Mouse (Mus musculus) adrenal gland, adult 8-10 months (tissue): Measurements from ENCODE around the gene Sept11. TPM values are rescaled to one million over a fixed set of nuclear protein-coding genes. Genes with fewer than 3 reads are reported as not detected.

ENCODE experiments used
- DNase-seq: peaks from one replicate; pipeline ENCODE4 v3.0.0; 2022
- total RNA-seq, 4 experiments: library from RNA; stranded (reverse); gene quantifications; 2 replicates each; pipeline ENCODE4 v1.2.4; 2022

Sept11 gene
- total RNA-seq, 4 experiments from 2014 or later = 40.3 to 44.5 (median 42.4) TPM

DNA sequence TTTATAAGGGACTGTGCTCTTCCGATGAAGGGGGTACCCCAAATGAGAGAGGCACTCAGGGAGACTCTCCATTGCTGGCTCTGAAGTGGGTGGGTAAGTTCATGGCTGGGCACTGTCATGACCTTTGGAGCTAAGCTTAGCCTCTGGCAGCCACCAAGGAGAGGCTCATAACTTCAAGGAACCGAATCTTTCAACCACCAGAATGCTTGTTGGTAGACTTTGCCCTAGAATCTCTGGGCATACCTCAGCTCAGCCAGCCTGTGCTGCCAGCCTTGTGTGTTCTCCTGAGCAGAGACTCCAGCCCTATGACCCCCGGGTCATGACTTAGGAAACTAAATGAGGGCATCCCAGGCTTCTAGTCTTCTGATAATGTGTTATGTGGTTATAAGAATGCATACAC lies 35.5 kb downstream of the Sept11 start:
- DNase-seq = no peak

DNA sequence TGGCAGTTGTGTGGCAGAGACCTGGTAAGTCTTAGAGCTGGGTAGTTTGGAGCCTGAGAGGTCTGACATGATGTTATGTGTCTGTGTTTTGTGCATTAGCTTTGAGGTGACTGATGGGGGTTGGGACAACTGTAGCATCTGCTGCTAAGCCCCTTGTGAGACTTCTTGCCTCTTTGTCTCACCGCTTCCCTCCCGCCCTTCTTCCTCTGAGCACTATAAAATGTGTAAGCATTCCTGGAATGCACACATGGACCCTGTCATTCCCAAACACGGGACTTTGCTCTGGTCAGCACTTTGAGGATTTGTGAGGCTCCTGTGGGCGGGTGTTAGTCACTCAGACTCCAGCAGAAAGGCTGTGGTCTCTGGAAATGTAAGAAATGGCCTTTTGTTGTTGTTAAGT lies 36.7 kb downstream of the Sept11 start:
- DNase-seq = no peak

DNA sequence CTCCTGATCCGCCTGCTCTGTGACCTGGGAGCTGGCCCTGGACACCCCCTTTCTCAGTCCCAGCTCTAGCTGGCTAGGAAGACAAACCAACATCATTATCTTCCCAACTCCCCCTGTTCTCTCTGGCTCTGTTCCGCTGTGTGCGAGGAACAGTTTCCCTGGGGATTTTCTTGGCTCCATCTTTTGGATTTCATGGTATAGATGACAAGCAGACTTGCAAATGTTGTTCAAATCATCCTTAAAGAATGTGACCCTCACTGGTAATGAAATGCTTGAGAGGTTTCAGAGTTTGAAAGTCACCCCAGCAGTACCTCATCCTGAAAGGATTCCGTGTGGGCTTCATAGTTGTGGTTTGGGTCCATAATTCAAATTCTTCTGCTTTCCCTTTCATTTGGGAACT lies 38.2 kb downstream of the Sept11 start:
- no peak for DNase-seq

DNA sequence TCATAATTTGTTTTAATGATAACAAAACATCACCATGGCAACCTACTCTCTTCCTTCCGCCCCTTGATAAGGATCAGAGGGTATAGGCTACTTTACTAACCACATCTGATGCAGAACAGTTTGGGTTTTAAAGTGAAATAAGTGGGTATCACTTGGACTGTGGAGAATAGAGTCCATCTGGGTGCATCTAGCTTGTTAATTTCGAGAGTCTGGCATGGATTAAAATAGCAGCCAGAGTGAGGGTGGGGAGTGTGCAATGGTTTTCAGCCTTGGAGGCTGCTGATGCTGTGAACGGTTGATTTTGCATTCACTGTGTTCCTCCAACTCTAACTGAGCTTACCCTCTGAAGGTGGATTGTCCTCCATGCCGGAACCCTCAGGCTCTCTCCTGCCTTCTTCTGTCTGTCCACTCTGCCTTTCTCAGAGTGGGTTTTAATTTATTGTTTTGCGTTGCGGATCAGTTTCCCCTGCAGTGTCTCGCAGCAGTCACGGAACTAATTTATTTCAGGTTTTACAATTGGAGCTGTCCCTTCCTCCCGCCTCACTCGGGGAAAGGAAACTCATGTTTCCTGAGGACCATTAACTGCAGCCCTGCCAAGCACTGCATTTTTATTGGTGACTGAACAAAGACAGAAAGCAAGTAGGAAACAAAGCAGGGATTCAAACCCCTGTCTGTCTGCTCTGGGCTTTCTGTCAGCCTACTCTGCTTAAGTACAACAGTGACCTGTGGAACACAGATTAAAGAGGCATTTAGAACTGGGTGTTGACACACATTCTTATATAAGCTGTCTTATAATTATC lies 40.4 kb downstream of the Sept11 start:
- no peak for DNase-seq

DNA sequence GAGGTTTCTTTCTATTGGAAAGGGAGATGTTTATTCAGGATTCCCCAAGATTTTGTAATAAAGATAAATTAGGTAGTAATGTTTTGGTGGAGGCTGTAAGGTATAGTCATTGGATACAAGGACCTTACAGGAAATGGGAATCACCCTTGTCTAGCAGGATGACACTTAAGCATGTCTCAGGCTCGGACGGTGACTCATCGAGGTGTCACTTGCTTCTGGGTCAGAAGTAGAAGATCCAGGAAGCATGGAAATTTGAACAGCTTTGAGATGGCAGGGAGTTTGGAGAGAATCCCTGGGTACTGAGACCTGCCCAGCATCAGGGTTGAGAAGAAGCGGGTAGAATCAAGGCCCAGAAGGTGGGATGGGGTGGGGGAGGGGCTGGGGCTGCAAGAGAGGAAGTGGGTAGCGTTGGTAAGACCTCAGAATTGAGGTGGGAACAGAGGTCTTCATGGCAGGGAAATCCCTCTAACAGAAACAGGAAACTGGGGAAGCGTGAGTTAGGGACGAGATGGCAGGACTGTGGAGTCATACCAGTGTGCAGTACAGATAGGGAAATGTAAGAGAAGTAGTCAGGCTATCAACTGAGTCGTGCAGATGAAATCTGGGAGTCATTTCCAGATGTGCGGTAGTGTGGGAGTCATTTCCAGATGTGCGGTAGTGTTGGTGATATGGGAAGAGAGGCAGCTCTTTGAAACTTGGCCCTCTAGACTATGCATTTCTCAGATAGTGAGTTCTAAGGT lies 42.3 kb downstream of the Sept11 start:
- DNase-seq = no peak

DNA sequence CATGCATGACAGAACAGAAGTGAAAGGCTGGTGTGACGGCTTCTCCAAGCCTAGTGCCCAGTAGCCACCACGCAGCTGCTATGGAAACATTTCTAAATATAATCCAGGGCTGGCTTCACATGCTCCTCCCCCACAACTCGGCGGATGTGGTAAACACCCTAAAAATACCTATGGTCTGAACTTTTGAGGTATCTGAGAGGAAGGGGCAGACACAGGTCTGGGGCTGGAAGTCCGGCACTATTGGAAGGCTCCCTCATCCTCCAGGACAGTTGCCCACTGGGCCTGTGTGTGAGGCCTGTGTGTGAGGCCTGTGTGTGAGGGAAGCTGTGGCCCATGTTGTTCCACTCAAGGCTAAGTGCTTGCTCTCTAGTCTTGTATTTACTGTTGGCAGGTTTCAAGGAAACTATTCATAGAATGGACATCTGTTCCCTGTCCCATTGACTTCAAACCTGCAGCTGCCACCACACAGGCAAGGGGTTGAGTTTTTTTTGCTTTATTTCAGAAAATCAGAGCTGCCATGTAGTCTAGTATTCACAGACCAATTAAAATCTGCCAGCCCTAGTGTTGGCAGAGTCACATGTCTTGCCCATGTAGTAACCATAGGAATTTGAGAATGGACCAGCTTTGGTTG lies 43.8 kb downstream of the Sept11 start:
- DNase-seq = no peak

DNA sequence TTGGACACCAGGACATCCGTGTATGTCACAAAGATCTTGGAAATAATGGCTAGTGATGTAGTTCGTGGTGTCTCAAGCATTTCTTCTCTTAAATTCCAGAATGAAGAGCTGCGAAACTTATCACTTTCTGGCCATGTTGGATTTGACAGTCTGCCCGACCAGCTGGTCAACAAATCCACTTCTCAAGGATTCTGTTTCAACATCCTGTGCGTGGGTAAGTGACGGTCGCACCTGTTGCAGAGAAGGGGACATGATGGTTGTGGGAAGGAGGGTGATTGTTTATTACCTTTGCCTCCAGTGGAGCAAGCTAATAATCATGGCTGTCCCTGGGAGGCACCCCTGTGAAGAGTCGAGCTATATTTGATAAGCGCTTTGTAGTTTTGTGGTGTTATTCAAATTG lies 46.1 kb downstream of the Sept11 start:
- no peak for DNase-seq

DNA sequence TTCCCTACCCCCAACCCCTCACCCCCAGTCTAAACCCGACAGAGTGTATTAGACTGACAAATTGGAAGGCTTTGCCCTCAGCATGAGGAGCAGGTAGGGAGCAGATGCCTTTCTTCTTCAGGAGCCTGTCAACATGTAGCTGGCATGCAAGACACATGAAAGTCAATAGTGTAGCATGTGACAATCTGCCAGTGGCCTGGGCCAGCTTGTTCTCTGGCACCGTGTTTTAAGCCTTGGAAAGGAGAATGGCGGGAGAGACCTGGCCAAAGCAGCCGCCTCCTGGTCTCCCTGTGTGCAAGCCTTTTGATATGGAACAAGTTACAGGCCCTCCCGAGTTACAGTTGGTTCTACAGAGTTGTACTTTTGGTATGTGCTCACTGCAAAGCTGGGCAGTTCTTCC lies 47.5 kb downstream of the Sept11 start:
- DNase-seq = no peak

DNA sequence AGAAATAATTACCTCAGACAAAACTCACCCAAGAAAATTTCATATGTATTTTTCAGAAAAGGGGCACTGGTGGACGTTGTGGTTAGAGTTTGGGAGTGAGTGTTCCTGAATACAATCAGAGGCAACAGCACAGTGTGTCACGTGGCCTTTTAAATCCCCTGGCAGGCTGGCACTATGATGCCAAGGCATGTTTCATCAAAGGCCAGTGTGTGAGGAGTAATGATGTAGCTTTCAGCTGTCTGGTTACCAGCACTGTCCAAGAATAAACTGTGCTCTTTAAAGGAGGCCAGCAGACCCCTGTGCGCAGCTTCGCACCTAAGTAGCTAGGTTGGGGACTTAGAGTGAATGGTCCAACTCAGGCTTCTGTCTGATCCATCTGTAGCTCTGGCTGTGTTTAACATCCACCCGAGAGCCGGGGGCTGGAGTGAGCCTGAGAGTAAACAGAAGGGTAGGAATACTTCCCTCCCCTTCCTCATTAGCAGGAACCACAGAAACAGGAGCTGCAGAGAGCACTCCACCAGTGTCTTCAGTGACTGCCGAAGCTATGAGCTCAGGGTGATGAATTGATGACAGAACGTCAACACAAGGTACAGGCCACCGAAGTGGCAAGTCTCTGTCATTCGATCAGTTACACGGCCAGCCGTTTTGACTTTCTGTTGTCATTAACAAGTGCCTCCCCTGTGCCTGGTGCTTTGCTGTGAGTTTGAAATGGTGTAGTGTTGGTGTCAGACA lies 50.3 kb downstream of the Sept11 start:
- no peak for DNase-seq

DNA sequence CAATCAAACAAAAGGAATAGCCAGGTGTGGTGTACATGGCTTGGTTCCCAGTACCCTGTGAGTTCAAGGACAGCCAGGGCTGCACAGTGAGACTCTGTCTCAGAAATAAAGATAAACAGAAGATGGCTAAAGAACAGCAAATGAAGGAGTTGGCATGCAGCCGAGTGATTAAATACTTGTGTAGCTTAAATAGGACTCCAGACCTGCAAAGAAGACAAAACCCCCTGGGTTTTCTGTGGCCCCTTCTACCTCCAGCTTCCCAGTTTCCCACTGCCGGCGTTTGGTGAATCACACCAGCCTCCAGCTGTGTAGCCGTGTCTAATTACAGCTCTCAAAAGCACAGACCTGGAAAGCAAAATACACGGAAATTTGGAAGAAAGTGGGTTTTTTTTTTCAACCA lies 51.6 kb downstream of the Sept11 start:
- DNase-seq = no peak

DNA sequence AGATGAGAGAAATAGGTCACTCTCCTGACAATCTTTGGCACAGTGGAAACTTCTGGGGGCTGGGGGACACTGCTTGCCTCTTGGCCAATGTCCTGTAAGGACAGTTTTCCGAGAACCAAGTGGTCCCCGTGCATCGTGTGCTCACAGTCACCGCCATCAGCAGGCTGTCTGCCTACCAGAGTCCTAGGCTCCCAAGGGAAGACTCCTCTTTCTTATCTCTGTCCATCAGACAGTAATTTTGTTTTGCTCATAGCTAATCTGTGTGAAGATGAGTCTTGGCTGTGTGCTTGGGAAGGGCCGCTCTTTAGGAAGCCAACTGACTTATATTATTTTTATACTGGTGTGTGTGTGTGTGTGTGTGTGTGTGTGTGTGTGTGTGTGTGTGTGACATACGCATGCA lies 52.3 kb downstream of the Sept11 start:
- no peak for DNase-seq

DNA sequence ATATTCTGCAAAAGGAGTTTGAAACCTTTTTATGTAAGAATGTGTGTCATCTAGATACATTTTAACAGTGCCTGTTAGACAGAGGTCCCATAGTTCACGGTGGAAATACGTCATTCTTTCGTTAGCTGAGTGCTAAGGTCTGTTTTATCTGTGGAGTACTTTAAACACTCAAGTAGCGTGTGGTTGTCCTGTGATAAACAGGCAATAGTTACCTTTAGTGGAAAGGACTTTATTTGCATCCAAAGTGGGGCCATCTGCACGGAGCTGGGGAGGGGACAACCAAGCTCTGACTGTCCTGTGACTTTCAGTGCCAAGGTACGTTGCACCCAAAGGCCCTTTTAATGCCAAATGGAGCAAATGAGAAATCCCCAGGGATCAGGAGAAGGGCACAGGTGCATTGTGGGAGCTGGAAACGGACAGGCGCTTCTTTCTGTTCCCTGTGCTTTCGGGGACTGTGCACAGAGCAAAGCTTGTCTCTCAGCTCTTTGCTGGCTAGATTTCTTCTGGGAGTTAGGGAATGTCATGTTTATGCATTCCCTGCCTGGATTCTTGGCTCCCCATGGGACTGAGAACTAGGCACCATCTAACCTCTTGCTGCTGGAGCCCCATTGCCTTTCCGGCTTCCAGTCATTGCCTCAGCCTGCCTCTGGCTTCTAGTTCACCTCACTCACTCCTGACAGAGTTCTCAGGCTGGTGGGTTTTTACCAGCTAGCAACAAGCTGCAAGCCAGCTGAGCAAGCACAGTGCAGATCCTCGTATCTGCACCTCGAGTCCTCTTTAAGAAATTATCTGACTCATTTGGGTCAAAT lies 56.9 kb downstream of the Sept11 start:
- DNase-seq = no peak

DNA sequence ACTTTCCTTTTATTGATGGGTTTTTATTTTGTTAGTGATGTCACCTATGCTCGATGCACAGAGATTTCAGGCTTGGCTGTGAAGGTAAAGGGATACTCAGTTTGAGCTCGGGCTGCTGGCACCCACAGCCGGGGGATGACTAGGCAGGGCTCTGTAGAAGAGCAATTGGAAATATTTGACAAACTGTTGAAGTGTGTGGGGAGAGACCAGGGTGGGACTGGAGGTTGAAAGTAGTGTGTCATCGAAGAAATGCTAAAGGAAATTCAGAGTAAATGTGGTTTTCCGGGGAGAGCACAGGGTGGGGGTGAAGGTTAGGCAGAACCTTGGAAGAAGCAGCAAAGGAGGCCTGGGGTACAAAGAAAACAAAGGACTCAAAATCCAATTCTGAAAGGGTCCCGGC lies 58.7 kb downstream of the Sept11 start:
- DNase-seq = no peak

DNA sequence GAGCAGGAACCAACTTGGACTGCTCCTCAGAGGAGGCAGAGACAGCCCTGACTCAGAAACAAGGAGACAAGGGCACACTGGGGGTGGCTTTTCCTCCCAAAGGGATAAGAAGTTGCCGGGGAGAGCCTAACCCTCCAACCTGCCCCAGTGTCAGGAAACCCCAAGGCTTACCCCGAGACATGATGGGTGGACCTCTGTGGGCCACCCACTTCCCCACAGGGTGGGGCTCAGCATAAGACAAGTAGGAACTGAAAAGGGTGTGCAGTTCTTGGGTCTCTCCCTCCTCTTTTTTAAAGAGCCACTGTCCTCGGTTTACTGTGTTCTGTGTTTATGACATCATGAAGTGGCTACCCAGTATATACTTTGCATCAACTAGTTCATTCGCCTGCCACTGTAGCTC lies 59.2 kb downstream of the Sept11 start:
- DNase-seq = no peak

DNA sequence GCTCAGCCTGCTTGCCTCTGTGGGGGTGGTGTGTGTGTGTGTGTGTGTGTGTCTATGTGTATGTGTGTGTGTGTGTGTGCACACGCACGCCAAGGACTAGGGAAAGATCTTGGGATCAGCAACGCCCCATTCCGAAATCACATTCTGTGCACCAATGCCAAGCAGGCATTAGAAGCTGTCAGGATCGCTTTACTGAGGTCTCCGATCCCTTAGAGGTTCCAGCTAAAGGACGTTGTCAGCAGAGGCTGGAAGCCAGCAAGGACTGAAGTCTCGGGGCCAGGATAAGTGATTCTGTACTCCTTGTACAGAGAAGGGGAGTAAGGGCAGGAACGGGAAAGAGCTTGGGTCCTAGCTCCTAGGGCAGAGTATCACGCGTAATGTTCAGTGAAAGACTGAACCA lies 61.2 kb downstream of the Sept11 start:
- no peak for DNase-seq

DNA sequence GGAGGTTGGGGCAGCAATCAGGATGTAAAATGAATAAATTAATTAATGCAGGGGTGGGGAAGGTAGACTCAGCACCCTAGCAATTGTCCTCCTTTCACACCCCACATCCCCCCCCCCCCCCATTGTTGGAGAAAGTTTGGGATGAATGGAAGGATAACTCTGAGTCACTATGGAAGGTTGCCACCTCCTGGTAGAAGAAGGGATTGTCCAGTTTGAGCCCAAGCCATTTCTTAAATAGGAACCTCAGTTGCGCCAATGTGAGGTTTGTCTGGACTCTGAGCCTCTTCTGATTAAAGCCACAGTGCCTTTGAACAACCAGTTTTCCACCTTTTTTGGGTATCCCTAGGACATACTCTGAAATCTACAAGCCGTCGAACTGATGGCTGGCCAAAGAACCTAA lies 70.3 kb downstream of the Sept11 start:
- no peak for DNase-seq

DNA sequence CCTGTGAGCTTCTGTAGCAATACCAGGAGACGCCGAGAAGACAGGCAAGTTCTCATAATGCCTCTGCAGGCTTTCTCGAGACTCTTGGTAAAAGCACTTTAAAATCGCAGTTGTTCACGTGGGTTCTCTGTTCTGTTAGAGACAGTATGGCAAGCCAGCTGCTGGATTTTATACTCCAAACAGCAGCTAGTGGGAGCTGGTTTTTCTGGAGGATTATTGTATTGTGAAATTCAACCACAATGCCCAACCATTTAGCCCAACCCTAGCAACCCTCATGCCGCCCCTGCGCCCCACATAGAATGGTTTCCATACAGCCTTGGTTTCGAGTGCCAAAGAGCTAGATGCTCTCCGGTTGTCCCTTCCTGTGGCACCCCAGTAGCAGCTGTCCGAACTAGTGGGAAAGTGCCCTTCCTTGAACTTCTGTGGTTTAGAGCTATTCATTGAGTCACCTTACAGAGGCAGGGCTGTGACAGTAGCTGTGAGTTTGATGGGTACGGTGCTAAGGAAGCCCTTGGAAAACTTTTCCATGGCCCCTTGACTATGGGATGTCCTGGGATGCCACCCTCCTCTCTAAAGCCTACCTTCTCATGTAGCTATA lies 74.8 kb downstream of the Sept11 start:
- DNase-seq = no peak

DNA sequence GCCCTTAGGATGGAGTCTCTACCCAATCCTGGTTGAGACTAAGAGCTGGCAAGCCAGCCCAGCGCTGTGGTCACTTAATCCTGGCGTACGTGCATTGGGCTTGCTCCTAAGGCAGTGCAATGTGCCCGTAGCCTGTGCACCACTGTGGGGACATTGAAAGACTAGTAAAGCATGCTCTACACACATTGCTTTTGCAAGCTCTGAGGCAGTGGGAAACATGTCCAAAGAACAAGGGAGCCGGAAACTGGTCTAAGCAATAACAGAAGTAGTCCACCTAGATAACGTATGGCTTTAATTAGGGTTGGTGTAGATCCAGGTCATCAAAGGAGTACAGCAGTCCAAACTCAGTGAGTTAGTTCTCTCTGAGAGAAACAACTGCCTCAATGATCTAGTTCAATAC lies 75.4 kb downstream of the Sept11 start:
- no peak for DNase-seq

DNA sequence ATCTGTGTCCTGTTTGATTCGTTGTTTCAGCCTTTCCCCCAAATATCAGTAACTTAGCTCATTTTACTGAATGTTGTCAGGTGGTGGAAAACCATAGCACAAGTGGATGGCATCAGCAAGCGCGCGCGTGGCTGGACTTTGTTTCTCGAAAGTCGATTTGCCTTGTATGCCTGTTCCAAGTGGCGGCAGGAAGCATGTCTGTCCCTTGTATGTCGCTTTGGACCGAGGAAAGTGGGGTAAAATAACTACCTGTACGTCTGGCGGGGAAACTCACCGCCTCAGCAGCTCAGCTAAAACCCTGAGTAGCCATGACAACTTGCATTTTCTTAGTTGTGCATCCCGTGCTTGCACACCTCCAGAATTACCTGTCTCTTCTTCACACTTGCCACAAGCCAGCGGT lies 78.2 kb downstream of the Sept11 start:
- no peak for DNase-seq

DNA sequence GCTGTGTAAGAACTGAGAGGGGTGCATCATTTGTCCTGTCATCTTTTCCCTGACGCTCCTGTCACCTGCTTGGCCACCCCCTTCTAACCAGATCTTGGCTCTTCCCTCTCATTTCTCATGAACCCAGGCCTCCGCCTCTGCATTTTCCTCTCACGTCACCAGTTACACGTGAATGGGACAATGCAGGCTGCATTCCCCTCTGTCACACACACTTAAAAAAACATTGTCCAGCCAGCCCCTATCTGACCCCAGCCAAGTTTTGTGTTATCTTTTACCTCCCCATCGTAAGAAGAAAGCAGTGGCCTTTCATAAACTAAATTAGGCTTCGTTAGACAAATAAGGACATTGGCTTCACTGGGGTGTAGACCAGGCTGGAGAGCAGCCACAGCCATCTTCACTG lies 79.3 kb downstream of the Sept11 start:
- DNase-seq = no peak

DNA sequence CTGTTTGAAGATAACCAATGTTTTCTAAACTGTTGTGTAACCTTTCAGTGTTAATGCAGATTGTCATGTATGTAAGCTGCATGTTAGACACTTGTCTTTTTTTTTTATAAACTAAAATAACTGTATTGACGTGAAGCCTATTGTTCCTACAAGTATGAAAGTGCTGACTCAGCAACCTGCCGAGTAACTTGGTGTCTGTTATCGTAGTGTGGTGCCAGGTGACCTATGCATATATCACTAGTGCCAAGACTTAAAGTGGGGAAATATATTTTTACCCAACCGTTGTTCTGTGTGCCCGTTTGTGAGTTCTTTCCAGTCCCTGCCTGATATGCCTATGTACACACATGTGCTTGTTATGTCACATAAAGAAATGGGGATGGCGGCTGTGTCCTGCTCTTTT lies 81.4 kb downstream of the Sept11 start:
- no peak for DNase-seq

DNA sequence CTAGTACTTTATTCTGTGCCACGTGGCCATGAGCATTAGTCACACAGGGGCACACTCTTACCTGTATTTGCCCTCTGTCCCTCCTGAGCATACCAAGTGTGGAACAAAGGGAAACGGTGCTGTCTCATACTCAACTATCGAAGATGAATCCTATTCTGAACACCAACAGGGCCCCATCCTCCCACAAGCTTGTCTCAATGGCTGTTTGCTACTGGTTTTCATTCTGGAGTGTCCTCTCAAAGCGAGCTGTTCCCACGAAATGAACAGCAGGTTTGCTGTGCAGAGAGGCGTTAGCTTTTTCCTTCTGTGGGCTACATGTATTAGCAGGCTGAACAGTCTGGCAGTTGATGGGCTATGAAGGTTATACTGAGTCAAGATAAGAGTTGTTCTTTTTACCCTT lies 85.4 kb downstream of the Sept11 start:
- no peak for DNase-seq
